Mouse (Mus musculus) cerebellum, postnatal 25 days (tissue): ENCODE data around the gene Jag2.

Experiments
- DNase-seq, 2 experiments: peaks; one replicate each; pipeline ENCODE4 v3.0.0; 2021; ENCODE audit warnings: mixed read lengths in 2 of 2

The Jag2 gene

DNA sequence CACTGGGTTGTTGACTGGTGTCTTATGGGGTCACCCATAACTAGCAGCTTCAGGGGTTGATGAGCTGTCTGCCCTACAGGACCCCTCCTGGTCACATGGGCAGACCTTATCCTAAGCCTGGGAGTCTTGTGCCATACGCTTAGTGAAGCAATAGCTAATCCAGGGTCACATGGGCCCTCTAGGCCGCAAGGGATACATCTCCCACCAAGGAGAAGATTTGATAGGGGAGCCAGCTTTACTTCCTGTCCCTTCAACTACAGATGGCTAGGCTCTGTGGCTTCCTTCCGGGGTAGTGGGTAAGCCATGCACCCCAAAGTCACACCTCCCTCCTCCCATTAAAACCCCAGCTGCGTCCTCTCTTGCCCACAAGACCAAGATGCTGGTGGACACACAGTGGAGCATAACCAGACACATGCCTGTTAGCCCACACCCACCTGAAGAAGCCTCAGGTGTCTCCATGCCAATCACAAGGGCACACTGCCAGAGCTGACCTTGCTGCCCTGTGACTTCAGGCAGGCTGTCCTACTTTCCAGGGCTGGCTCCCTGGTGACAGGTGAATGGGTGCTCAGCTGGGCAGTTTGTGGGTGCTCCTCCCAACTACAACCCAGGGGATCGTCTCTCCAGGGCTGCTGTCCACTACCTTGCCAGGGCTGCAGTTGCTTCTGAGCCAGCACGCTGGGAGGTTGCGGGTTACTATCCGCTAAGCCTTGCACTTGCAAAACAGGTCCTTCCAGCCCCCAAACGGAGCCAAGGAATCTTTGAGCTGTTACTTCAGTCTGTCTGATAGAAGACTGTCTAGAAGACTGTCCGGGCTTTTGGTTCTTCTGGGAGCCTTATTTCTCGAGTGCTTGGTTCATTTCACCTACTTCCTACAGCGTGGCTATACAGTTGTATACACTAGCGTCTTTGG lies 61.1 kb downstream of the Jag2 start, which contains the start of gene Gpr132:
Gene Gpr132, minus strand, starts transcription at position 51 of the 910 bp plus-strand sequence.
- DNase-seq, result no peak

DNA sequence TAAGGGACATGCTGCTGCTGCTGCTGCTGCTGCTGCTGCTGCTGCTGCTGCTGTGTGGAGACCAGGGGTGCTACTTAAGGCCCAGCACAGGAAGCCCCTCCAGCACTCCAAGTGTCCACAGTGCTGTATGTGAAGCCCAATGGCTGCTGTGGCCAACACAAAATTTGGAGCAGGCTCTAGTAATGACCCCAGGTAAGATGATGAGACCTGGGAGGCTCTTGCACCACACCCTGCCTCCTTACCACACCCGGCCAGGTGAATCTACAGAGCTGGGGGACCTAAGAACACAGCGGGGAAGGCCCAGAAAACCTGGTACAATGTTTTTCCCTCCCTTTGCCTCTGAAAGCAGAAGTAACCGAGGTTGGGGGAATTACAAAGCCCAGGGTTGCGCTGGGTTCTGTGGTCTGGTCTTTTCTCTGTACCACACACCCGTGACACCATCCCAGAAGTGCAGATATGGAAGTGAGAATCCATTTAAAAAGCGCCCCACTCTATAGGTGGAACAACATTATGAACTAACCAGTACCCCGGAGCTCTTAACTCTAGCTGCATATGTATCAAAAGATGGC lies 62.4 kb downstream of the Jag2 start:
- no peak for DNase-seq

GRCm38 (mm10) chr12:112866467-112867080 lies 63.0 kb downstream of the Jag2 start:
- peak in 1 of 2 experiments; percentile 63 for DNase-seq

DNA sequence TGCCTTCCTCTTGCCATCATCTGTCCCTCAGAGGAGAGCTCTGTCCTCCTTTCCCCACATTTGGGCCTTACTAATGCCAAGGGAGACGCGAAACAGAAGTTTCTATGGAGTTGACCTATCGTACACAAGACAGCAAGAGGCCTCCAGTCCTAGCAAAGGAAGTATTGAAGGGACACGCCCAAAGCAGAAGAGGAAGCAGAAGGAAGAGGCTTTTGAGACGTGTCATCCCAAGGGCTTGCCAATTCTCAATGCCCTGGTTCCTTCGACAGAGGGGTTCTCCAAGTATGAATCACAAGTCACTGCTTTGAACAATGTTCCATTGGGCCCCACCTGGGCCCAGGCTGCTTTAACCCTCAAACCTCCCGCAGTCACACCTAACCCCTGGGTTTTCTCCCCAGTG lies 64.8 kb downstream of the Jag2 start:
- DNase-seq, result no peak

DNA sequence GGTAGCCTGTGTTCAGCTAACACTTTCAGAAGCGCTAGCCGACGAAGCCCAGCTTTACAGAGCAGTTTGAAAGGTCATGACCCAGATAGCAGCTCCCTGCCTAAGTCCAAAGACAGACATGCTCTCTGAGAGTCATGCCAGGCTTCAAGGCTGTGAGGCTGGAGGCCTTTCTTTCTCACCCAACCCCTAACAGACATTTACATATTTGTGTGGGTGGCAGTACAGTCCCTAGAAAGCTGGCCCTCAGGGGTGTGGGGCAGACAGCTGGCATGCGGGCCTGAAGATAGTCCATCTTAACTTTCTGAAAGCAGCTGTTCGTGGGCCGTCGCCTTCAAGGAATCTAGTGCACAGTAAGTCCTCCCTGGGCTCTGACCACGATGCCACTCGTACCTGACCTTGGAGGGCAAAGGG lies 67.7 kb downstream of the Jag2 start:
- DNase-seq, result no peak

GRCm38 (mm10) chr12:112860765-112861164 lies 68.8 kb downstream of the Jag2 start:
- DNase-seq, result no peak

GRCm38 (mm10) chr12:112859930-112860329 lies 69.6 kb downstream of the Jag2 start:
- no peak for DNase-seq

- DNase-seq, result no peak
Observed at GRCm38 (mm10) chr12:112858581-112859336, 70.8 kb downstream of the Jag2 start.
